Mouse (Mus musculus) heart, embryonic 14.5 days (tissue): ENCODE results near the gene Mthfd1l. TPM values are rescaled to one million over a fixed set of nuclear protein-coding genes. Genes with fewer than 3 reads are reported as not detected.

Experiments used
- ATAC-seq: fragments of 200-750 bp; cut with Nextera tagmentation; 2 replicates; pipeline ENCODE4 v1.8.0; 2017; ENCODE audit warnings: low read depth, moderate TSS enrichment; ENCODE audit not compliant: insufficient number of reproducible peaks, insufficient read depth, low FRiP score
- H3K27ac ChIP-seq, 2 experiments: fragments of 200-500 bp in 1 of 2; fragments of 300-500 bp in 1 of 2; sonication (generic) in 1 of 2; replicated peaks in 1 of 2; 2 replicates each; pipeline ENCODE4 v1.5.1; 2012 to 2014; ENCODE audit warnings: low read depth in 2 of 2, low read length in 2 of 2, control low read depth in 1 of 2, mild to moderate bottlenecking in 1 of 2, mixed read lengths in 1 of 2; ENCODE audit not compliant: control insufficient read depth in 1 of 2, insufficient read depth in 1 of 2
- H3K27me3 ChIP-seq: fragments of 300-500 bp; sonication (generic); 2 replicates; pipeline ENCODE4 v1.6.1; 2014; ENCODE audit warnings: mild to moderate bottlenecking, low read length, control low read depth; ENCODE audit not compliant: control insufficient read depth, insufficient read depth
- H3K36me3 ChIP-seq: fragments of 300-500 bp; sonication (generic); 2 replicates; pipeline ENCODE4 v1.6.1; 2014; ENCODE audit warnings: mild to moderate bottlenecking, control low read depth, low read length, mixed read lengths; ENCODE audit not compliant: control insufficient read depth, insufficient read depth
- H3K4me1 ChIP-seq, 2 experiments: fragments of 200-500 bp in 1 of 2; fragments of 300-500 bp in 1 of 2; sonication (generic) in 1 of 2; 2 replicates each; pipeline ENCODE4 v1.6.1; 2012 to 2014; ENCODE audit warnings: low read length in 2 of 2, control low read depth in 1 of 2, mixed read lengths in 1 of 2; ENCODE audit not compliant: control insufficient read depth in 2 of 2, insufficient read depth in 2 of 2
- H3K4me2 ChIP-seq: fragments of 300-500 bp; sonication (generic); 2 replicates; pipeline ENCODE4 v1.6.1; 2014; ENCODE audit warnings: mild to moderate bottlenecking, low read length
- H3K4me3 ChIP-seq, 2 experiments: fragments of 200-500 bp in 1 of 2; fragments of 300-500 bp in 1 of 2; sonication (generic) in 1 of 2; 2 replicates each; pipeline ENCODE4 v1.5.1; 2012 to 2014; ENCODE audit warnings: low read length in 2 of 2, mild to moderate bottlenecking in 2 of 2, control low read depth in 1 of 2, low read depth in 1 of 2, moderate library complexity in 1 of 2; ENCODE audit not compliant: control insufficient read depth in 1 of 2, insufficient read depth in 1 of 2
- H3K9ac ChIP-seq: fragments of 300-500 bp; sonication (generic); 2 replicates; pipeline ENCODE4 v1.6.1; 2014; ENCODE audit warnings: mild to moderate bottlenecking, low read length
- H3K9me3 ChIP-seq: fragments of 300-500 bp; sonication (generic); 2 replicates; pipeline ENCODE4 v1.6.1; 2016; ENCODE audit warnings: low read length, control low read depth; ENCODE audit not compliant: control insufficient read depth
- WGBS: fragments of 180-500 bp; shearing (Covaris S2); extraction: QIAGEN DNeasy Blood & Tissue Kit; methylation state at CpG from one replicate; pipeline ENCODE4 v1.1.7; 2014; 5-methylcytosine and 5-hydroxymethylcytosine counted together
- polyA plus RNA-seq: library from polyadenylated mRNA; unstranded; fragments of >200 nt; fragmentation: Nextera tagmentation; extraction: Ambion mirVana; gene quantifications from 2 replicates; pipeline ENCODE4 v1.2.1, GENCODE M21; 2014

Mthfd1l gene
- polyA plus RNA-seq, 1 experiment from 2014 or later, result 8.8 TPM

- Histone ChIP-seq H3K9me3 (no peaks in the 10 kb centered on the region), H3K4me3 (no peak overlapping the region), H3K36me3 (peaks cover 37% of the 10 kb centered on the region), H3K27ac (no peak overlapping the region), H3K27me3 (no peaks in the 10 kb centered on the region), H3K4me1 (peaks cover 2 to 21% of the 10 kb centered on the region in 2 experiments; a peak in 3 of 4 replicates), H3K4me2 (no peak overlapping the region), H3K9ac (no peak overlapping the region)
- 52% methylated on average over 3 of the region's 3 CpGs for WGBS
- no peak for ATAC-seq
Observed at GRCm38 (mm10) chr10:3978326-3978725, 5.4 kb downstream of the Mthfd1l start.

GRCm38 (mm10) chr10:3978792-3979488 is 6.0 kb downstream of the Mthfd1l start:
- Histone ChIP-seq H3K9ac (no peak overlapping the region), H3K27ac (no peak overlapping the region), H3K4me2 (no peak overlapping the region), H3K36me3 (peaks cover 37% of the 10 kb centered on the region), H3K27me3 (no peaks in the 10 kb centered on the region), H3K4me3 (no peak overlapping the region), H3K9me3 (no peaks in the 10 kb centered on the region), H3K4me1 (peaks cover 2 to 21% of the 10 kb centered on the region in 2 experiments; a peak in 3 of 4 replicates)
- whole genome bisulfite sequencing, result 93% methylated on average over 5 of the region's 5 CpGs
- ATAC-seq, result no peak

- Histone ChIP-seq H3K9me3 (no peaks in the 10 kb centered on the region), H3K9ac (no peak overlapping the region), H3K27ac (no peak overlapping the region), H3K4me3 (no peak overlapping the region), H3K27me3 (no peaks in the 10 kb centered on the region), H3K4me1 (peaks cover 0 to 11% of the 10 kb centered on the region in 2 experiments; a peak in 1 of 4 replicates), H3K4me2 (no peak overlapping the region), H3K36me3 (peaks cover 47% of the 10 kb centered on the region)
- 76% methylated on average over 4 of the region's 4 CpGs for WGBS
- ATAC-seq, result no peak
Observed at GRCm38 (mm10) chr10:3980231-3980630, 7.3 kb downstream of the Mthfd1l start.

- Histone ChIP-seq H3K36me3 (peaks cover 60% of the 10 kb centered on the region), H3K27ac (no peak overlapping the region), H3K27me3 (no peaks in the 10 kb centered on the region), H3K4me3 (no peak overlapping the region), H3K9ac (no peak overlapping the region), H3K4me1 (no peaks in the 10 kb centered on the region), H3K4me2 (no peak overlapping the region), H3K9me3 (no peaks in the 10 kb centered on the region)
- no peak for ATAC-seq
- WGBS, result 94% methylated on average over 6 of the region's 6 CpGs
Observed at GRCm38 (mm10) chr10:3990295-3990883, 17.5 kb downstream of the Mthfd1l start.

- Histone ChIP-seq H3K36me3 (peaks cover 56% of the 10 kb centered on the region), H3K4me1 (no peaks in the 10 kb centered on the region), H3K4me2 (no peak overlapping the region), H3K4me3 (no peak overlapping the region), H3K27ac (no peak overlapping the region), H3K27me3 (no peaks in the 10 kb centered on the region), H3K9me3 (no peaks in the 10 kb centered on the region), H3K9ac (no peak overlapping the region)
- ATAC-seq, result no peak
- 81% methylated on average over 8 of the region's 8 CpGs for WGBS
Observed at GRCm38 (mm10) chr10:3993365-3994102, 20.6 kb downstream of the Mthfd1l start.

GRCm38 (mm10) chr10:3995277-3995676 is 22.4 kb downstream of the Mthfd1l start:
- Histone ChIP-seq H3K4me1 (no peaks in the 10 kb centered on the region), H3K36me3 (peaks cover 48% of the 10 kb centered on the region), H3K27ac (no peak overlapping the region), H3K4me2 (no peak overlapping the region), H3K9me3 (no peaks in the 10 kb centered on the region), H3K27me3 (no peaks in the 10 kb centered on the region), H3K4me3 (no peak overlapping the region), H3K9ac (no peak overlapping the region)
- WGBS, result 88% methylated on average over 4 of the region's 4 CpGs
- ATAC-seq, result no peak

GRCm38 (mm10) chr10:3996170-3996876 is 23.4 kb downstream of the Mthfd1l start:
- H3K36me3 ChIP-seq, result peaks cover 40% of the 10 kb centered on the region
- no peak for ATAC-seq
- H3K9ac ChIP-seq, result no peak overlapping the region
- H3K9me3 ChIP-seq, result no peaks in the 10 kb centered on the region
- H3K4me3 ChIP-seq, result no peak overlapping the region
- 54% methylated on average over 15 of the region's 15 CpGs for WGBS
- no peaks in the 10 kb centered on the region for H3K27me3 ChIP-seq
- H3K27ac ChIP-seq, result no peak overlapping the region
- H3K4me2 ChIP-seq, result no peak overlapping the region
- no peaks in the 10 kb centered on the region for H3K4me1 ChIP-seq
